Mouse (Mus musculus): Measurements from ENCODE around the gene Cpne4. TPM values are rescaled to one million over a fixed set of nuclear protein-coding genes. Genes with fewer than 3 reads are reported as not detected.

Cpne4 gene
- polyA plus RNA-seq, 1 experiment from 2014 or later = 0.35 TPM

DNA sequence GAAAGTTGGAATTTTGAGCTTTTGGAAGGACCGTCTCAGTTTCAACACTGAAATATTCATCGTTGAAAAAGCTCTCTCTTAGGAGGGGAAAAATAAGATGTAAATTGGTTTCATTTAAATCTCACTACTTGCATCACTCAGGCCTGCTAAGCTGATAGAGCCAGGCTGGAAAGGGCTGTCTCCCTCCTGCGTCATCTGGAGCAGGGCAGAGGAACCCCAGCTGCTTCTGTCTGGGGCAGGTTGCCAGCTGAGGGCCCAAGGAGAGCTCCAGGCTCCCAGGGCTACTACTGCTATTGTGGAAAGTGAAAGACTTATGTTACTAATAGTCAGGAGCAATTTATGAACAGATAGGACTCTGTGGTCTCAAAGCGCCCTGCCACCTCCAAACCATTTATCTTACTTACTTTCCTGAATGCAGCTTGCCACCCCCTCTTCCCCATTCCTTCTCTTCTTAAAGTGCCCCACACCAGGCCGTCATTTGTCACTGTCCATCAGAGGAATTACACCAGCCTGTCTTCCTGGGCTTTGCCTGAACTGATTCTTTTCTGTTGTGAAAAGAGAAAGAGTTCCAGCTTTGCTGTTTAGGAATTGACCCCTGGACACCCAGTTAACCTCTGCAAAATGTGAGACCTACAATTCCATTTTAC, 99.4 kb downstream of the Cpne4 start:
- 42% methylated on average over 5 of the region's 5 CpGs for WGBS
- Histone ChIP-seq H3K9me3 (replicated peaks; ENCODE audit: control insufficient read depth, low read length) (no peaks in the 10 kb centered on the region), H3K36me3 (ENCODE audit: control insufficient read depth, insufficient read depth, low read length) (no peaks in the 10 kb centered on the region), H3K4me2 (ENCODE audit: low read depth, low read length) (no peak overlapping the region), H3K4me3 (replicated peaks; ENCODE audit: low read length) (no peak overlapping the region), H3K27ac (ENCODE audit: low read length) (no peak overlapping the region), H3K4me1 (ENCODE audit: control insufficient read depth, insufficient read depth, low read length) (no peaks in the 10 kb centered on the region), H3K27me3 (ENCODE audit: control insufficient read depth, insufficient read depth, low read length) (no peaks in the 10 kb centered on the region), H3K9ac (ENCODE audit: low read length) (no peak overlapping the region)
- no peak for ATAC-seq (ENCODE audit: insufficient read depth, low FRiP score)

DNA sequence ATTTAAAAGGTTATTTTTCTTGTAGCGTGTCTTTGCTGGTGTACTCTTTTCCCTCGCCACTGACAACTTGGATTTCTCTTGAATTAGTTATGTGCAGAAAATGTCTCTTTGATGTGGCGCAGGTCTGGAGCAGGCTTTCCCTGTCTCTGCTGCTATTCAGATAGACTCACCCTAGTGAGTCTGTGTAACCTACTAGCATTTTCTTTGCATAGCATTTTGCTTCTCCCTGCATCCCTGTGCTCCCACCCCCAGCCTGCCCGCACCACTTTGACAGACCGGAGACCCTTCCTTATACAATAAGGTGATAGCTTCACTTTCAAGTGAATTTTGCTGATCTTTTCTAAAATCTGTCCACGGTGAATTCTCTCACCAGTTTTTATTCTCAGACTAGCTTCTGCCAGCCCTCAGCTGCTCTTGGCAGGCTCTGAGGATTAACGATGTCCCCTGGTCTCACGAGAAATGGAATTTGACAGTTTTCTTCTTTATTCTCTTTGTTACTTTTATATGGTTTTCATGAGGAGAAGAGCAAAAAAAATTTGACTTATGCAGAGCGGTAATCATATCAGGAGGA, 105.7 kb downstream of the Cpne4 start:
- Histone ChIP-seq H3K27me3 (ENCODE audit: control insufficient read depth, insufficient read depth, low read length) (no peaks in the 10 kb centered on the region), H3K4me3 (replicated peaks; ENCODE audit: low read length) (no peak overlapping the region), H3K4me2 (ENCODE audit: low read depth, low read length) (no peak overlapping the region), H3K27ac (ENCODE audit: low read length) (no peak overlapping the region), H3K4me1 (ENCODE audit: control insufficient read depth, insufficient read depth, low read length) (no peaks in the 10 kb centered on the region), H3K36me3 (ENCODE audit: control insufficient read depth, insufficient read depth, low read length) (no peaks in the 10 kb centered on the region), H3K9me3 (replicated peaks; ENCODE audit: control insufficient read depth, low read length) (no peaks in the 10 kb centered on the region), H3K9ac (ENCODE audit: low read length) (no peak overlapping the region)
- no peak for ATAC-seq (ENCODE audit: insufficient read depth, low FRiP score)
- 67% methylated on average over 9 of the region's 9 CpGs for WGBS

DNA sequence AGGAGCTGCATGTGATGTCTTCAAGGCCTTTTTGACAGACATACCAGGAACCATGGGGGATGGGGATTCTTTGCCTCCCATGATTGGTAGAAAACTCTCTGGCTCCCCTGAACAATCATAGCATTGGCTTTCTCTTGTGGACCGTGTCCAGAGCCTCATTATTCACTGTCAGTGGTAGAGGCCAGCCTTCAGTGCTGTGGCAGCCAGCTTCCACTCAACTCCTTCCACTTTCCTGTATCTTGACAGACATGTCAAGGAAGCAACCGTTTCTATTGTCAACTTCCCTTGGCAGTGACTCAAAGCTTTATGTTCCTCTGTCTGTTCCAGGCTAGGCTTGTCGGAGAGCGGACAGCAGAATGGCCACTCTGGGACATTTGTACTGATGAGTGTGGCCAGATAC, 112.7 kb downstream of the Cpne4 start:
- no peak overlapping the region for H3K9ac ChIP-seq (ENCODE audit: low read length)
- H3K9me3 ChIP-seq (replicated peaks; ENCODE audit: control insufficient read depth, low read length) = no peaks in the 10 kb centered on the region
- no peaks in the 10 kb centered on the region for H3K27me3 ChIP-seq (ENCODE audit: control insufficient read depth, insufficient read depth, low read length)
- H3K27ac ChIP-seq (ENCODE audit: low read length) = no peak overlapping the region
- no peak for ATAC-seq (ENCODE audit: insufficient read depth, low FRiP score)
- H3K4me3 ChIP-seq (replicated peaks; ENCODE audit: low read length) = no peak overlapping the region
- no peaks in the 10 kb centered on the region for H3K4me1 ChIP-seq (ENCODE audit: control insufficient read depth, insufficient read depth, low read length)
- 47% methylated on average over 4 of the region's 4 CpGs for WGBS
- H3K36me3 ChIP-seq (ENCODE audit: control insufficient read depth, insufficient read depth, low read length) = no peaks in the 10 kb centered on the region
- no peak overlapping the region for H3K4me2 ChIP-seq (ENCODE audit: low read depth, low read length)

DNA sequence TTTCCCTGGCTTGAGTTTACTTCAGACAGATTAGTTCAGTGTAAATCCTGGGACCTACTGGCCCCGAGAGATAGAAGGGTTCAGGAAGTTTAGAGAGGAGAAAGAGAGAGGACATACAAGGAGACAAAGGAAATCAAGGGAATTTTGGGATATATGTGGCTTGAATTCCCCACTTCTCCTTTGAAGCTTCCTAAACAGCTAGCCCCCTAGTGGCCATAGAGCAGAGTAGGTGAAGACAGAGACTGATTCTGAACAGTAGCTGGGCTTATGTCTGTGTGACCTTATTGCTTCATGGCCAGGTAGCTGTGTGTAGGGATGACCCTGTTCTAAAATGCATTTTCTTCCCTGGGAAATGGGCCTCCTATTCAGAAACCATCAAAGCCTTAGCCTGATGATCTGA, 129.6 kb downstream of the Cpne4 start:
- WGBS = 44% methylated on average over 1 of the region's 1 CpGs
- Histone ChIP-seq H3K36me3 (ENCODE audit: control insufficient read depth, insufficient read depth, low read length) (no peaks in the 10 kb centered on the region), H3K9ac (ENCODE audit: low read length) (no peak overlapping the region), H3K4me1 (ENCODE audit: control insufficient read depth, insufficient read depth, low read length) (no peaks in the 10 kb centered on the region), H3K4me2 (ENCODE audit: low read depth, low read length) (no peak overlapping the region), H3K27ac (ENCODE audit: low read length) (no peak overlapping the region), H3K27me3 (ENCODE audit: control insufficient read depth, insufficient read depth, low read length) (no peaks in the 10 kb centered on the region), H3K9me3 (replicated peaks; ENCODE audit: control insufficient read depth, low read length) (no peaks in the 10 kb centered on the region), H3K4me3 (replicated peaks; ENCODE audit: low read length) (no peak overlapping the region)
- ATAC-seq (ENCODE audit: insufficient read depth, low FRiP score) = no peak

DNA sequence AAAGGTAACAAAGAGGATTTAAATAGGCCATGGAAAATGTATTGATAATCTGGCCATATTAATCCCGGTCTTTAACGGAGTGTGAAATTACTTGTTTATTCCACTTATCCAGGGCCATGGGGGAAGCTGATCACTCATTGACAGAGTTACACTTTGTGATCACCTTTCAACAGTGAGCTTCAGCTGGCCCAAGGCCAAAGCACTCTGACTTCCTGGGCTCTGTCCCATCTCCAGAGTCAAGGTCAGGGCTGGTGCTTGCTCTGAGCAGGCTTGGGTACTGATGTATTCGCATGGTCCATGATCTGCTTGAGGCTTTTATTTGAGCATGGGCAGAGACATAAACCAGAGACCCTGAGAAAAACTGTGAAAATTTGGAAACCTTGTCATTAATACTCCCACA, 131.5 kb downstream of the Cpne4 start:
- H3K9ac ChIP-seq (ENCODE audit: low read length) = no peak overlapping the region
- no peaks in the 10 kb centered on the region for H3K9me3 ChIP-seq (replicated peaks; ENCODE audit: control insufficient read depth, low read length)
- no peaks in the 10 kb centered on the region for H3K36me3 ChIP-seq (ENCODE audit: control insufficient read depth, insufficient read depth, low read length)
- H3K27me3 ChIP-seq (ENCODE audit: control insufficient read depth, insufficient read depth, low read length) = no peaks in the 10 kb centered on the region
- H3K4me2 ChIP-seq (ENCODE audit: low read depth, low read length) = no peak overlapping the region
- H3K4me1 ChIP-seq (ENCODE audit: control insufficient read depth, insufficient read depth, low read length) = no peaks in the 10 kb centered on the region
- H3K27ac ChIP-seq (ENCODE audit: low read length) = no peak overlapping the region
- no peak overlapping the region for H3K4me3 ChIP-seq (replicated peaks; ENCODE audit: low read length)
- WGBS = 83% methylated on average over 3 of the region's 3 CpGs
- ATAC-seq (ENCODE audit: insufficient read depth, low FRiP score) = no peak

DNA sequence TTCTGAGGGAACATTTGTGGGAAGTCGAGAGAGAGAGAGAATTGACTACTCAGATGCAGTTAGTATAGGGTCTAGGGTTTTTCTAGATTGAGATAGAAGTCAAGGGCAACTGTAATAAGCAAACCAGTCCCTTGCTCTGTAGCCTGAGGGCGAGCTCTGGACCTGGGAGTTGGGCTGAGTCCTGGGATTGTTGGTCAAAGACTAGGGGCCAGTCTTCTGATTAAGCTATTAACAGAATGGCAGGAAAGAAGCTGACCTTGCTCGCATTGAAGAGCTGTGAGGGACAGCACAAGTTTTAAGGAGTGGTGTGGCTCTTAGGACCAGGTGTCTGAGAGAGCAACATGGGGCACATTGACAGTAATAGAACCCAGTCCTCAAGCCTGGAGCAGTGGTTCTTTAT, 140.0 kb downstream of the Cpne4 start:
- no peaks in the 10 kb centered on the region for H3K9me3 ChIP-seq (replicated peaks; ENCODE audit: control insufficient read depth, low read length)
- H3K27ac ChIP-seq (ENCODE audit: low read length) = no peak overlapping the region
- H3K4me2 ChIP-seq (ENCODE audit: low read depth, low read length) = no peak overlapping the region
- no peaks in the 10 kb centered on the region for H3K36me3 ChIP-seq (ENCODE audit: control insufficient read depth, insufficient read depth, low read length)
- H3K4me3 ChIP-seq (replicated peaks; ENCODE audit: low read length) = no peak overlapping the region
- no peak overlapping the region for H3K9ac ChIP-seq (ENCODE audit: low read length)
- ATAC-seq (ENCODE audit: insufficient read depth, low FRiP score) = no peak
- H3K4me1 ChIP-seq (ENCODE audit: control insufficient read depth, insufficient read depth, low read length) = no peaks in the 10 kb centered on the region
- WGBS = 60% methylated on average over 3 of the region's 3 CpGs
- H3K27me3 ChIP-seq (ENCODE audit: control insufficient read depth, insufficient read depth, low read length) = no peaks in the 10 kb centered on the region

DNA sequence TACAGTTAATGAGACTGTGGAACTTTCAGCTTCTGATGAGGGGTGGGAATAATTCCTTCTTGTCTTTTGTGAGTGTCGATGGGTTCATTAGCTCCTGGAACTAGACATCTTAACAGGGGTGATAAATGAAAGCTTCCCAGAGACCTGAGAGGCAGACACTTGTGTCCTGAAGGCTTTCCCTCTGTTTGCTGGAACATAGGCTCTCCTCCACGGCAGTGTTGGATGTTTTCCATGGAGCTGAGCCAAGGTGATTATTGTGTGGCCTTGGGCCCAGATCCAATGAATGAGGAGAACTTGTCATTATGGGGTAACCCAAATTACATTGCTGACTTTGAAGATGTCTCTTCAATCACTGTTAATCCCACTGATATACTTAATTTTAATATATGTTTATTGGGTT, 146.1 kb downstream of the Cpne4 start:
- 50% methylated on average over 2 of the region's 2 CpGs for WGBS
- H3K27me3 ChIP-seq (ENCODE audit: control insufficient read depth, insufficient read depth, low read length) = no peaks in the 10 kb centered on the region
- no peaks in the 10 kb centered on the region for H3K4me1 ChIP-seq (ENCODE audit: control insufficient read depth, insufficient read depth, low read length)
- no peak overlapping the region for H3K27ac ChIP-seq (ENCODE audit: low read length)
- no peaks in the 10 kb centered on the region for H3K9me3 ChIP-seq (replicated peaks; ENCODE audit: control insufficient read depth, low read length)
- no peak for ATAC-seq (ENCODE audit: insufficient read depth, low FRiP score)
- no peak overlapping the region for H3K4me3 ChIP-seq (replicated peaks; ENCODE audit: low read length)
- H3K9ac ChIP-seq (ENCODE audit: low read length) = no peak overlapping the region
- H3K4me2 ChIP-seq (ENCODE audit: low read depth, low read length) = no peak overlapping the region
- H3K36me3 ChIP-seq (ENCODE audit: control insufficient read depth, insufficient read depth, low read length) = no peaks in the 10 kb centered on the region

DNA sequence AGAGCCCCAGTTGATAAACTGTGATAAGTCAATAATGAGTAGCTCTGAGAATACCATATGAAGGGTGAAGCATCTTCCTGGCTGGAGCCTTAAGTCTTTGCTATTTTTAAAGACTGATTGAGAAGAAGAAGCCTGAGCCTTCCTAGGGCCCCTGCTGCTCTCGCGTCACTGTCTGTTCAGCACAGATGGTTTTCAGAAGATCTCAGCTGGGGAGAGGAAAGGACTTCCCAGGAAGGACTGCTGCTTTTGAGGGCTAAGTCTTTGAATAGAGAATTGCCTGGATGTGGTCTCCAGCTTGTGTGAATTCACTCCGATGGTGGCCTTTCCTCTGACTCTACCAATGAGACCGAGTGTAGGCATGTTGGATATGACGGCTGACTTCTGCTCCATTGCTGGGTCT, 163.7 kb downstream of the Cpne4 start:
- Histone ChIP-seq H3K36me3 (ENCODE audit: control insufficient read depth, insufficient read depth, low read length) (no peaks in the 10 kb centered on the region), H3K9me3 (replicated peaks; ENCODE audit: control insufficient read depth, low read length) (no peaks in the 10 kb centered on the region), H3K27ac (ENCODE audit: low read length) (no peak overlapping the region), H3K4me1 (ENCODE audit: control insufficient read depth, insufficient read depth, low read length) (no peaks in the 10 kb centered on the region), H3K4me2 (ENCODE audit: low read depth, low read length) (no peak overlapping the region), H3K9ac (ENCODE audit: low read length) (no peak overlapping the region), H3K4me3 (replicated peaks; ENCODE audit: low read length) (no peak overlapping the region), H3K27me3 (ENCODE audit: control insufficient read depth, insufficient read depth, low read length) (no peaks in the 10 kb centered on the region)
- WGBS = 88% methylated on average over 5 of the region's 5 CpGs
- ATAC-seq (ENCODE audit: insufficient read depth, low FRiP score) = no peak

DNA sequence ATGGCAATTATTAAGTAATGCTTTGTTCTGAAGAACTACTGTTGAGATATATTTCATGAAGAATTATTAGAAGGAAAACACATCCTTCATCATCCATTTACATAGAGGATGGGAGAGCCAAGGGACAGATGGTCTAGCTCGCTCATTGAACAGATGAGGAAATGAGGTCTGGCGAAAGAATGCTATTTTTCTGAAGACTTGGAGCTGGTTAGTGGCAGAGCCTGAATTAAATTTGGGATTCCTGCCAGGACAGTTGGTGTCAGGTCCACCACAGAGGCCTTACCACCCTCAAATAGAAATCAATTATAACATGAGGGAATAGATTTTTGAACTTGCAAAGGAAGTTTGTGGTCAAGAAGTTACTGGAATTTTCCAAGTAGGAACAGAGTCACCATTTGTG, 178.2 kb downstream of the Cpne4 start:
- WGBS = 65% methylated on average over 2 of the region's 2 CpGs
- H3K4me2 ChIP-seq (ENCODE audit: low read depth, low read length) = no peak overlapping the region
- ATAC-seq (ENCODE audit: insufficient read depth, low FRiP score) = no peak

More for the DNA sequence above, 178.2 kb downstream of the Cpne4 start:
- no peak overlapping the region for H3K27ac ChIP-seq (ENCODE audit: low read length)
- no peaks in the 10 kb centered on the region for H3K27me3 ChIP-seq (ENCODE audit: control insufficient read depth, insufficient read depth, low read length)
- no peaks in the 10 kb centered on the region for H3K36me3 ChIP-seq (ENCODE audit: control insufficient read depth, insufficient read depth, low read length)
- H3K9ac ChIP-seq (ENCODE audit: low read length) = no peak overlapping the region
- H3K4me1 ChIP-seq (ENCODE audit: control insufficient read depth, insufficient read depth, low read length) = no peaks in the 10 kb centered on the region
- H3K4me3 ChIP-seq (replicated peaks; ENCODE audit: low read length) = no peak overlapping the region
- H3K9me3 ChIP-seq (replicated peaks; ENCODE audit: control insufficient read depth, low read length) = no peaks in the 10 kb centered on the region
